Mouse (Mus musculus) stomach, postnatal 0 days (tissue): ENCODE measurements at regions not wholly inside any gene's neighbourhood (a gene's known extent, or its start where the extent isn't known, plus 50 kb on each side); places are given as distances from the start of the nearest gene placed in this dataset.

ENCODE experiments used
- ATAC-seq: fragments of 200-750 bp; cut with Nextera tagmentation; 2 replicates; pipeline ENCODE4 v1.8.0; 2017; ENCODE audit not compliant: low FRiP score, low TSS enrichment
- DNase-seq: peaks from one replicate; pipeline ENCODE4 v3.0.0-alpha.2; 2016; ENCODE audit warnings: low spot score
- H3K27ac ChIP-seq: fragments of 300-500 bp; sonication (generic); replicated peaks from 2 replicates; pipeline ENCODE4 v1.5.1; 2014; ENCODE audit warnings: mild to moderate bottlenecking, control low read depth
- H3K27me3 ChIP-seq: fragments of 300-500 bp; sonication (generic); 2 replicates; pipeline ENCODE4 v1.6.1; 2014; ENCODE audit warnings: low read length; ENCODE audit not compliant: control insufficient read depth, insufficient read depth
- H3K36me3 ChIP-seq: fragments of 300-500 bp; sonication (generic); 2 replicates; pipeline ENCODE4 v1.6.1; 2014; ENCODE audit warnings: low read length, mixed read lengths; ENCODE audit not compliant: control insufficient read depth, insufficient read depth
- H3K4me1 ChIP-seq: fragments of 300-500 bp; sonication (generic); replicated peaks from 2 replicates; pipeline ENCODE4 v1.6.1; 2014; ENCODE audit warnings: antibody characterized with exemption; ENCODE audit not compliant: control insufficient read depth, insufficient read depth
- H3K4me2 ChIP-seq: fragments of 300-500 bp; sonication (generic); replicated peaks from 2 replicates; pipeline ENCODE4 v1.6.1; 2014; ENCODE audit warnings: low read depth, mild to moderate bottlenecking, control low read depth, moderate library complexity
- H3K4me3 ChIP-seq: fragments of 300-500 bp; sonication (generic); 2 replicates; pipeline ENCODE4 v1.5.1; 2014; ENCODE audit warnings: low read depth, low read length, control low read depth
- H3K9ac ChIP-seq: fragments of 300-500 bp; sonication (generic); 2 replicates; pipeline ENCODE4 v1.6.1; 2014; ENCODE audit warnings: mild to moderate bottlenecking, low read length, control low read depth, mixed read lengths
- H3K9me3 ChIP-seq: fragments of 300-500 bp; sonication (generic); 2 replicates; pipeline ENCODE4 v1.6.1; 2016; ENCODE audit warnings: low read length; ENCODE audit not compliant: control insufficient read depth
- CTCF ChIP-seq: IDR thresholded peaks from 2 replicates; pipeline ENCODE4 v1.5.1; 2016; ENCODE audit warnings: antibody characterized with exemption, low read depth, mild to moderate bottlenecking, moderate library complexity
- EP300 ChIP-seq: optimal IDR thresholded peaks from 2 replicates; pipeline ENCODE3; 2016; ENCODE audit warnings: antibody characterized with exemption
- WGBS: fragments of 180-500 bp; shearing (Covaris S2); extraction: QIAGEN DNeasy Blood & Tissue Kit; methylation state at CpG from one replicate; pipeline ENCODE4 v1.1.7; 2014; 5-methylcytosine and 5-hydroxymethylcytosine counted together

DNA sequence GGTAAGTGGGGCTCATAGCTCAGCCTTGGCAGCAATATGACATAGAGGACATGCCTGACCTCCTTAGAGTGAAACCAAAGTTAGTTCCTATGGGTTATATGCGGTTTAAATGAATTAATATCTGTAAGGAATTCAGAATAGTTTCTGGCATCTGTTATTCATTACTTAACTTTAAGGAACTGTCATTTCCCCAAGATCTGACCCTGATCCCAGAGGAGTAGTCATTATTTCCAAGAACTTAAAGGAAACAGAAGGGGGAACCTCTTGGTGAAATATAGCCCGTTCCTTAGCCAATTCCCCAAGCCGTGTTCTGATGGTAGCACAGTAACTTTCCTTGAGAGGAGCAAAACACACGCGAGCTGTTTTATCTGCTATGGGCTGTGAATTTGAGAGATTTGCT lies 85.9 kb upstream of the Atp5g3 start:
- H3K27ac ChIP-seq = no peak overlapping the region
- H3K27me3 ChIP-seq = no peaks in the 10 kb centered on the region
- 74% methylated on average over 5 of the region's 5 CpGs for WGBS
- no peak for DNase-seq
- TF ChIP-seq EP300 (no peak), CTCF (no peak)
- H3K4me1 ChIP-seq = no peaks in the 10 kb centered on the region
- no peak overlapping the region for H3K4me2 ChIP-seq
- no peaks in the 10 kb centered on the region for H3K36me3 ChIP-seq
- no peak overlapping the region for H3K9ac ChIP-seq
- H3K4me3 ChIP-seq = no peak overlapping the region
- ATAC-seq = no peak
- H3K9me3 ChIP-seq = no peaks in the 10 kb centered on the region

DNA sequence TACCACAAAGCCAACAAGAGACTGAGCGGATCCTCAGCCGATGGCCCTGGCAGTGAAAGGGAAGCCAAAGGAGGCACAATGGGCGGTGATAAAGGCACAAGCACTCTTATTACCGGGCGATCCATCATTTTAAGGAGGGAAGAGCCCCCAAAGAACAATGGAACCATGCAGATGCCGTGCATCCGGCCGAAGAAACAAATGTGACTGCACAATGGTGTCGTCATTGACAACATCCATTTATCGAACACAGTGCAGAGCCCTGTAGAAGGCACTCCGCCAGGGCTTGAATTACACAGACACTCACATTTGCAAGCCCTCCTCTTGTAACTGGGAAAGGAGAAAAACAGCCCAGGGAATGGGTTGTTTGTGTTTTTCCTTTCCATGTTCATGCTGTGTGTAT lies 80.7 kb upstream of the Atp5g3 start:
- H3K27me3 ChIP-seq = no peaks in the 10 kb centered on the region
- ATAC-seq (no peak), DNase-seq (no peak)
- H3K4me2 ChIP-seq = no peak overlapping the region
- 81% methylated on average over 11 of the region's 11 CpGs for WGBS
- no peak overlapping the region for H3K9ac ChIP-seq
- H3K36me3 ChIP-seq = no peaks in the 10 kb centered on the region
- H3K9me3 ChIP-seq = no peaks in the 10 kb centered on the region
- H3K4me3 ChIP-seq = no peak overlapping the region
- no peak for TF ChIP-seq CTCF
- TF ChIP-seq EP300 = no peak
- no peaks in the 10 kb centered on the region for H3K4me1 ChIP-seq
- no peak overlapping the region for H3K27ac ChIP-seq

DNA sequence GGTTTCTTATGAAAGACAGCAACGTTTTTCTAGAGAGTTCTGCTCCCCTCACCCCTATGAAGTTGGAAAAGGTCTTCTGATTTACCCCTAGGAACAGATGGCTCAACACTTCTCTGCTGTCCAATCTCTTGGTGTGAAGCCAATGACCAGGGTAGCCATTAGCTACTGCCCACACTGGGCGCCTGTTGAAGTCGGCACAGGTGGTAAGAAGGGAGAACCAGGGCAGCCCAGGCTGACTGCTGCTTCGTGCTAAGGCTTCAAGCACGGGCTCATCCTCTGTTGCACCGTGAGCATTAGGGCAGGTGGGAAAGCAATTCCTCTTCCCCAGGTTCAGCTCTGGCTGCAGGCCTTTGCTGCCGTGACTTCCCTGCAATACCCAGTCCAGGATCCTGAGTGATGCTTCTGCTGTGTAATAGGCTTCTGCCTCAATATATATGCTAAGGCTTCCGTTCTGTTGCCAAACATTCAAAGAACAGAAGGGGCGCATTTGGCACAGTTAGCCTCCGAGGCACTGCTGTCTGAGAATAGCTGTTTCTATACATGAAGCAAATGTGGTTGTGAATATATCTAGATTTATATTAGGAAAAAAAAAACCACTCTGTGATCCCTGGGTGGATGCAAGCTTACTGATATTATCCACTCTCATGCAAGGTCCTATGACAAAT lies 76.4 kb upstream of the Atp5g3 start:
- no peak overlapping the region for H3K4me2 ChIP-seq

DNA sequence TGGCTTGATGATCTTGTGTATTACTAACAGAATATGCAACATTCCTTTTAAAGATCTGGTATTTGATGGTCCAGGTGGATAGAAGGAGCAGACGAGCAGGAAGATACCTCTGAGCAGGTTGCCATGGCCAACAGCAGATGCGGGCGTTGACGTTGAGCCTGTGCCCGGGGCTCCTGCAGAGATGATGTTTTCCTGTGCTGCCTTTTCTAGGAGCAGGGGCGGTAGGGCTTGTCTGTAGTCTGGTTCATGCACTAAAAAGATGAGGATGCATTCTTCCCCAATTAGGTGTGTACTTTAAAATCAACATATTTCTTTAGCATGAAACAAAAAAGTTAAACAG lies 74.8 kb upstream of the Atp5g3 start:
- H3K9ac ChIP-seq = no peak overlapping the region

More for the DNA sequence above, 76.4 kb upstream of the Atp5g3 start:
- H3K9me3 ChIP-seq = no peaks in the 10 kb centered on the region
- H3K36me3 ChIP-seq = no peaks in the 10 kb centered on the region
- ATAC-seq (no peak), DNase-seq (no peak)
- no peak overlapping the region for H3K9ac ChIP-seq
- WGBS = 85% methylated on average over 10 of the region's 10 CpGs
- no peak for TF ChIP-seq CTCF
- TF ChIP-seq EP300 = no peak
- H3K4me3 ChIP-seq = no peak overlapping the region
- no peaks in the 10 kb centered on the region for H3K27me3 ChIP-seq
- H3K27ac ChIP-seq = no peak overlapping the region
- H3K4me1 ChIP-seq = no peaks in the 10 kb centered on the region

DNA sequence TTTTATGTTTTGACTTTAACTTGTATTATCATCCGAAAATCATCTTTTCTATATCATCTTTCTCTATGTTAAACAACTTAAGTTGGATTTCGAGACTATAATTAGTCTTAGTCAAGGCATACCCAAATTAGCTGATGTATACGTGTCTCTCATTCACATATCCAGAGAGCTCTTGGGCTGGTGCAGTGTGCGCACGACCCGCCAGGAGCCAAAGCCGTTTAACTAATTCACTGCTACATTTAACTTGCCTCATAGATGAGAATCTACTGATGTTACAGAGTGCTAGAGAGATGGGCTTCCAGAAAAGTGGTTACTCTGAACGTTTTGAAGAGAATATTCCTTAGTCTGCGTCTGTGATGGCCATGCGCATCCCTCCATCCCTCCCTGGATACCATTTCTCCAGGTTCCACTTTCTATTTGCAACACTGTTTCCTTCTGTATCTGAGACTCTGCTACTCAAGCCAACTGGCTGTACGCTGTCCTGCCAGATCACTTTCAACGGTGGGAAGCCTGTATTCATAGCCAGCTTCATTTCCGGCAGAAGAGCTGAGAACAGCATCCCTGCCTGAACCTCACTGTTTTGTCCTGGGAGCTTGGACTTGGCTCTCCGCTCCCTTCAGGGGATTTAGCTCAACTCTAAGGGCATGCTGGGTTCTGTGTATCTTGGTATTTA lies 74.2 kb upstream of the Atp5g3 start:
- 75% methylated on average over 14 of the region's 14 CpGs for WGBS
- Histone ChIP-seq H3K36me3 (no peaks in the 10 kb centered on the region), H3K27ac (no peak overlapping the region), H3K9me3 (no peaks in the 10 kb centered on the region), H3K4me1 (no peaks in the 10 kb centered on the region), H3K27me3 (no peaks in the 10 kb centered on the region), H3K4me2 (no peak overlapping the region), H3K4me3 (no peak overlapping the region), H3K9ac (no peak overlapping the region)
- DNase-seq = no peak
- ATAC-seq = no peak
- TF ChIP-seq CTCF (no peak), EP300 (no peak)

More for the DNA sequence above, 74.8 kb upstream of the Atp5g3 start:
- H3K4me3 ChIP-seq = no peak overlapping the region
- H3K9me3 ChIP-seq = no peaks in the 10 kb centered on the region
- H3K36me3 ChIP-seq = no peaks in the 10 kb centered on the region
- H3K27ac ChIP-seq = no peak overlapping the region
- H3K4me1 ChIP-seq = no peaks in the 10 kb centered on the region
- H3K4me2 ChIP-seq = no peak overlapping the region
- WGBS = 73% methylated on average over 6 of the region's 6 CpGs
- DNase-seq (no peak), ATAC-seq (no peak)
- H3K27me3 ChIP-seq = no peaks in the 10 kb centered on the region
- no peak for TF ChIP-seq CTCF

DNA sequence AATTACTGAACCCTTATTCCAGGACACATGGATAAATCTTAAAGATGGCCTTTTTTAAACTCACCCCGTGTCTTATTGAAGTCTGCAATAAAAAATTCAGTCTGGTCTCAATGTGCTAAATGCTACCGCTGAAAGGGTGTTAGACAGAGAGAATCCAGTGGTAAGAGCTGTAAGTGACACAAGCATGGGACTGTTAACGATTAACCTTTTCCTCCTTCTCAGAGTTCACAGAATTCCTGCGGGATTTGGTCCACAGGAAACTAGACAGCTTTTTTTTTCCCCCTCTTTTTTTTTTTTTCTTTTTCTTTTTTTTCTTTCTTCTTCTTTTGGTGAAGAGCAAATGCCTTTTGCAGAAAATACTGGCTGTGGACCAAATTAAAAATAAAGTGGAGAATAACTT lies 72.0 kb upstream of the Atp5g3 start:
- Histone ChIP-seq H3K27me3 (no peaks in the 10 kb centered on the region), H3K9me3 (no peaks in the 10 kb centered on the region), H3K9ac (no peak overlapping the region), H3K4me1 (no peaks in the 10 kb centered on the region), H3K36me3 (no peaks in the 10 kb centered on the region), H3K27ac (no peak overlapping the region), H3K4me2 (no peak overlapping the region), H3K4me3 (no peak overlapping the region)
- no peak for DNase-seq
- ATAC-seq = no peak
- no peak for TF ChIP-seq CTCF
- TF ChIP-seq EP300 = no peak
- 35% methylated on average over 4 of the region's 4 CpGs for WGBS
